Mouse (Mus musculus) neural tube, embryonic 10.5 days (tissue): ENCODE measurements around the gene Tdrd1.

Experiments used
- DNase-seq: peaks from one replicate; pipeline ENCODE4 v3.0.0-alpha.2; 2017; ENCODE audit warnings: low spot score; ENCODE audit errors: extremely low spot score

Gene Tdrd1

GRCm38 (mm10) chr19:56828305-56828704, 2.3 kb downstream of the Tdrd1 start:
- no peak for DNase-seq

- DNase-seq, result no peak
These were observed 3.3 kb downstream of the Tdrd1 start for GRCm38 (mm10) chr19:56829267-56829666.

DNA sequence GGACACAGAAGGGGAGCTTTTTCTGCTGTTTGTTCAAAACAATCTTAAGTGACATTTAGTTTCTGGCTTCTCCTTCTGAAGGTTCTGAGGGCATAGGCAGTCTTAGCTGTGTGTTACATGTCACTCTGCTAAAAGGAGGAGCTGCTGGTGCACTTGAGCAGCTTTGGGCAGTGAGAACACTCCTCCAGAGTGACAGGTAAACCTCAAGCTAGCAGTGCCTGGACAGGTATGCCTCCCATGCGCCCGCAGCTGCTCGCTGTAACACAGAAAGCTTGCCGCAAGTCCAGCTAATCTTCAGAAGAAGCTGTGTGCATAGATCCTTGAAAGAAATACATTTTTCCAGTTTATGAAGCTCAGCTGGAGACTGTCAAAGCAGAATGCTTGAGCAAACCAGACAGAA, 4.2 kb downstream of the Tdrd1 start:
- DNase-seq, result no peak

GRCm38 (mm10) chr19:56835340-56835739, 9.3 kb downstream of the Tdrd1 start:
- DNase-seq, result no peak

GRCm38 (mm10) chr19:56838942-56839706, 13.1 kb downstream of the Tdrd1 start:
- no peak for DNase-seq

DNA sequence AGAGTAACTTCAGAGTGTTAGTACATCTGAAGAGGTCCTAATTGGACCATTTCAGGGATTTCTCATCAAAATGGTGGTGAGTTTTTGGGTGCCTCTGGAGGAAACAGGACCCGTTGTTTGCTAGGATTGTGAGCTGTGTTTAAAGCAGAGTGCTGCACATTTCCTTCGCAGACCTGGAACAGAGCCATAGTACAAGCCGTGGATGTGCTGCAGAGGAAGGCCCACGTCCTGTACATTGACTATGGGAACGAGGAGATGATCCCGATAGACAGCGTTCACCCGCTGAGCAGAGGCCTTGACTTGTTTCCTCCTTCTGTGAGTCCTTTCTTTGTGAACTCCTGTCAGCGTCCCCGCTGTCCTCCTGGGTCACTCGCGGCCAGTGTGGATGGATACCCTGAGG, 17.0 kb downstream of the Tdrd1 start:
- DNase-seq, result no peak

DNA sequence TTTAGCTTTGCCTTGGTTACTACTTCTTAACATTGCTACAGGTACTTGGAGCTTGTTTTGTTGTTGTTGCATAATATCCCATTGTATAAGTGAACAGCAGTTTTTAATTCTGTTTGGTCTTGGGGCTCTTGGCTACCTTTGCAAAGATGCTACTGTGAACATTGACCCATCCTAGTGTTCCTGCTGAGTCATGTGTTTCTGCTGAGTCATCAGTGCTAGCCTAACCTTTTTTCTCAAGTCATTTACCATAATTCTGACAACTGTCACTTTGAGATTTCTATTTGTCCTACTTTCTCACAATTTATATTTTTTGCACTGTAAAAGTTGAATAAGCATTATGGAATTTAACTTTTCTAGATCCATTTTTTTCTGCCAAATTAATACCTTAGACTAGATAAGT, 26.6 kb downstream of the Tdrd1 start:
- no peak for DNase-seq

DNA sequence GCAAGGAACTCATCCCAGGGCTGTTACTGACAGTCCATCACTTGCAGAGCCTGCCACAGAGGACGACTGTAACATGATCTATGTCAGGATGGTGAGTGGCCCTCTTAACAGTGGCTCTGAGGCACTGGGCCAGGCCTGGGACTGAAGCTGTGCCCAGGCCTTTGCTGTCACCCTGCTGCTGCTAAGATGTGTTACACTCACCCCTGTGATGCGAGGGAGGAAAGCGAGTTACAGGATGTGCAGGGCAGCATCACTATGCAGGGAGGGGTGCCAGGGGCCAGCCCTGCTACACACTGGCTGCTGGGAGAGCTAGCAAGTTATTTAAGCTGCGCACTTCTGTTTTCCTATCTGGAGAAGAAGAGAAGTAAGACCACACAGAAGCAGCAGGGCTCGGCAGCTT, 30.4 kb downstream of the Tdrd1 start:
- no peak for DNase-seq

DNA sequence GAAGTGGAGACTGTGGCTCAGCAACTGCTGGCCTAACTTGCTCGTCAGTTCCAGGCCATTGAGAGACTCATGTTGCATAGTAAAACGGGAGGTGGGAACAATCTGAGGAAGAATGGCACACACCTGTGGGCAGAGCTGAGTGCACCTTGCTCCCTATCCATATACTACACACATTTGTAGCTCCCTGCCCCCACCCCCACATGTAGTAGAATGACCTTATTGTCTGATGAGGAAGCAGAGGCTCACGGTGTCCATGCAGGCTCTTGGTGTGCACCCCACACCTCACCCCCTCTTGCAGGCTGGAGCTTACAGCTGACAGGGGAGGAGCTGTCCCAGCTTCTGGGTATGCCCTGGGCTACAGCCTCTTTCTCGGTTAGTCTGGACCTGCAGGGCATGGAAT, 41.7 kb downstream of the Tdrd1 start:
- no peak for DNase-seq

GRCm38 (mm10) chr19:56873816-56874600, 48.0 kb downstream of the Tdrd1 start, which contains the start of gene Vwa2:
Vwa2 (plus strand) TSS chr19:56874249.
- no peak for DNase-seq

GRCm38 (mm10) chr19:56874601-56875315, 48.7 kb downstream of the Tdrd1 start:
- peak; percentile 63 for DNase-seq

- DNase-seq, result no peak
These were observed 51.4 kb downstream of the Tdrd1 start for GRCm38 (mm10) chr19:56877364-56877763.

- no peak for DNase-seq
These were observed 61.9 kb downstream of the Tdrd1 start for GRCm38 (mm10) chr19:56887879-56888278.

DNA sequence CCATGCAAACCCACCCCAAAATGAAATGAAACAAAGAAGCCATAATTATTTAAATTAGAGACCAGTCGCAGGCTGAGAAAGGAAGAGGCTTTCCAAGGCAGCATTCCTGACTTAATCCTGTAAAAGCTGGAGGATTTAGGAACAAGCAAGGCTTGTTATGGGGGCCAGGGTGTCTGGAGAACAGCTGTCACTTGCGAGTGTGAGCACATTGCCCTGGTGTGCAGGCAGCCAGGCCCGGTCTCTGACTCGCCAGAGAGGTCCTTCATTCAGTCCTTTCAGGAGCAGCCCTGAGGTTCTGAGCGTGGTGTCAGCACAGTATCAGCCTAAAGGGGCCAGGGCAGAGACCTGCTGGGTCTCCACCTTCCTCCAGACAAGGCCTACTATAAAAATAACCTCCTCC, 62.6 kb downstream of the Tdrd1 start:
- no peak for DNase-seq

- DNase-seq, result no peak
These were observed 65.4 kb downstream of the Tdrd1 start for GRCm38 (mm10) chr19:56891438-56891837.

DNA sequence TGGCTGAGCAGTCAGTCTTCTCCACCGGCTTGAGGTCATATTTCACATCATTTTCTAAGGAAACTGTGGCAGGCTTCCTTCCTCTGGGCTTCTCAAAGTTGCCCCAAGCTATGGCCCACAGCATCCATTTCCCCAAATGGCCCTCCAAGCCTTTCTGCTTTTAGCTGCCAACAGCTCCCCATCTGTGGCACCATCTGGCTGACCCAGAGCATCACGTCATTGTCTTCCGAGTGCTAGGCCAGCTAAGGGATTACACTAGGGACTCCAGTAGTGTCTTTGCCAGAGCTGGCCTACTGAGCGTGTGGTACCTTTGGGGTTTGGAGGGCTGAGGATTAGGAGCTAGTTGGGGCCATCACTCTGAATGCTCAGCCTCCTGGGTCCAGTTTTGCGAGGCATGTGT, 66.6 kb downstream of the Tdrd1 start:
- no peak for DNase-seq

DNA sequence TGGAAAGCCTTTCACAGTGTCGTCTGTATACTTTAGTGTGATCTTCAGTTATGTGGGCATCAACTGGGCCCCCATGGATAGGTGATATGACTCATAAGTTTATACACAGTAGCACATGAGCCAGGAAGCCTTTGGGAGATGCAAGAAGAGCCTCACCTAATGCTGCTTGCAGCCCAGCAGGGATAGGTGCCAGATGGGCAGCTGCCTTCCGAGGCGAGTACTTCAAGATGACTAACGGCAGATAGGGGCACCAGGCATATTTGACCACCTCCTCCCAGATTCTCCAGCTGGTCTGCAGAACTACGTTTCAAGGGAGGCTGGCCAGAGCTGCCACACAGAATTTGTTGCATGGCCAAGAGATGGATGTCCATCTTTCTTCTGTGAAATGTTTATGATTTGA, 67.3 kb downstream of the Tdrd1 start:
- no peak for DNase-seq

DNA sequence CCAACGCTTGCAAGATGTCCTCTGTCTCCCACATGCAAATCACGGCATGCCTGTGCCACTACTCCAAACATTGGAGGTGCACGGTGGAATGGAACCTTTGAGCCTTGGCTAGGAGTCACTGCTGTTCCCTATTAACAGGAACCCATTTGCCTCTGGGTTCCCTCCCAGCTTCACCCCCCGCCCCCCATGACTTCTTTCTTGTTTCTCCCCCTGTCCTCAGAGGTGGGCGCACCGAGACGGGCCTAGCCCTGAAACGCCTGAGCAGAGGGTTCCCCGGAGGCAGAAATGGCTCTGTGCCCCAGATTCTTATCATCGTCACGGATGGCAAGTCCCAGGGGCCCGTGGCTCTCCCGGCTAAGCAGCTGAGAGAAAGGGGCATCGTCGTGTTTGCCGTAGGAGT, 71.6 kb downstream of the Tdrd1 start:
- DNase-seq, result no peak

- no peak for DNase-seq
These were observed 78.1 kb downstream of the Tdrd1 start for GRCm38 (mm10) chr19:56904095-56904494.

- no peak for DNase-seq
These were observed 79.4 kb downstream of the Tdrd1 start for GRCm38 (mm10) chr19:56905395-56905794.

DNA sequence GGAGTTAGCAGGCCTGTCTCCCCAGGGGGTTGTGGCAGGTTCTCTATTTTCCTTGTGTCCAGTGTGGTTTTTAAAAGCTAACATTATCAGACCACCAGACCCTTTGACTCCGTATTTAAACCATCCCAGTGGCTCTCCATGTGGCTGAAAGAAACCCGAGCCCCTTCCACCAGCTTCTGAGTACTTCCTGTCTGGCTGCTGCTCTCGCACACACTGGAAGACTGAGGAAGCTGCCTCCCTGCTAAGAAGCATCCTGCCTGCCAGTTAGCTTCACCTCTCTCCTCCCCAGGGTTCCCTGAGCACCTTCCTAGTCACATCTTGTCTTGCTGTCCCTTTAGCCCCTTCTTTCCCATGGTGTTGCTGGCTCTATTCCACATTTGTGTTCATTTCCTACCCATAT, 81.8 kb downstream of the Tdrd1 start:
- DNase-seq, result no peak
